Mouse (Mus musculus): ENCODE data around the gene Ercc6. TPM values are rescaled to one million over a fixed set of nuclear protein-coding genes. Genes with fewer than 3 reads are reported as not detected.

Gene Ercc6
- total RNA-seq, 1 experiment: 23.0 TPM

DNA sequence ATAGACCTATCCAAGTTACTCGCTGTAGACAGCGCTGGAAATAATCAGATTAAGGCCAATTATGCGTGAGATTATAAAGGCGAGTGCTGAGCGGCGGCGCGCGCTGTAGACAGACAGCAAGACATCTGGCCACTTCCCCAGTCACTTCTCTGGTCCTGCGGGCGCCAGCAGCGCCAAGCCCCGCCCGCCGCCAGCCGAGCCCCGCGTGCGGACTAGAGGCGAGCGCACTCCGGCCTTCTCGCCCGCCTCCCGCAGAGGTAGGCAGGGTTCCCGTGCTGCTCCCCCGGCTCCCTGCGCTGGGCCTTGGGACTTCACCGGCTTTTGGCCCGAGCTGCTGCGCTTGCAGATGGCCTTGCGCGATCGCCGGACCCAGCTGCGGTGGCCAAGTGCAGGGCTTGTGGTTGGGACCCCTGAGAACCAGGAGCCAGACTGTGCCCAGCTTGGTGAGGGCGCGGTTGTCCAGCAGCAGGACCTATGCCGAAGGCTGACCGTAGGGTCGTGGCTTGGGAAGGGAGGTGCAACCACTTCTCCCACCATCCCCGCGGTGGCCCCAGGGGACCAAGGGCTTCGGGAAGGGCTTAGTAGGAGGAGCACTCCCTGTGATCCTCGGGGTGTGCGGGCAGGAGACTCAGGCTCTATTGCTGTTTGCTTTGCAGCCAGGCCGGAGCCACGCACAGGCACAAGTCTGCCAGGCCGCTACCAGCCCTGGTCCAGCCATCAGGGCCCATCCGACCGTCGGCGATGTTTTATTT, 86.1 kb downstream of the Ercc6 start, which contains the start of gene Prrxl1:
TSS of gene Prrxl1 (plus strand) at position 118 of the 752 bp plus-strand sequence.
- TF ChIP-seq CHD2 (IDR thresholded peaks at IDR 0.05; ENCODE audit: low read depth, low read length) (no peak), ZNF384 (IDR thresholded peaks at IDR 0.05; ENCODE audit: low read depth, low read length) (no peak), HCFC1 (IDR thresholded peaks at IDR 0.05; ENCODE audit: borderline replicate concordance, insufficient read depth, low read length) (no peak), ZC3H11A (IDR thresholded peaks at IDR 0.05; ENCODE audit: borderline replicate concordance, low read depth, low read length) (no peak)
- no peak for DNase-seq (ENCODE audit: low read depth, low spot score)
- Histone ChIP-seq H3K27ac (ENCODE audit: insufficient read depth, low read depth, low read length, poor library complexity, severe bottlenecking) (no peak within 1 kb of the TSS), H3K36me3 (ENCODE audit: control insufficient read depth, insufficient read depth, low read length, poor library complexity, severe bottlenecking) (no peaks in the 10 kb centered on the region), H3K4me3 (ENCODE audit: insufficient read depth in 1 of 2, low read depth in 1 of 2, low read length in 2 of 2, poor library complexity in 1 of 2, severe bottlenecking in 1 of 2) (peak within 1 kb of the TSS; percentile 57 to 58), H3K9ac (ENCODE audit: insufficient read depth, low read depth, low read length, poor library complexity, severe bottlenecking) (no peak within 1 kb of the TSS; the same call in 1 of the 2 replicates), H3K9me3 (ENCODE audit: control insufficient read depth, insufficient read depth, low read depth, low read length) (no peaks in the 10 kb centered on the region), H3K4me1 (ENCODE audit: control insufficient read depth in 2 of 2, insufficient read depth in 2 of 2, low read length in 2 of 2, poor library complexity in 1 of 2) (peaks cover 0 to 5% of the 10 kb centered on the region in 2 experiments; a peak in 1 of 4 replicates)
- in situ Hi-C loops (cut with MboI; ENCODE audit: low sequenced_read_pairs in 2 of 2, unreplicated experiment in 2 of 2): no loop called here

DNA sequence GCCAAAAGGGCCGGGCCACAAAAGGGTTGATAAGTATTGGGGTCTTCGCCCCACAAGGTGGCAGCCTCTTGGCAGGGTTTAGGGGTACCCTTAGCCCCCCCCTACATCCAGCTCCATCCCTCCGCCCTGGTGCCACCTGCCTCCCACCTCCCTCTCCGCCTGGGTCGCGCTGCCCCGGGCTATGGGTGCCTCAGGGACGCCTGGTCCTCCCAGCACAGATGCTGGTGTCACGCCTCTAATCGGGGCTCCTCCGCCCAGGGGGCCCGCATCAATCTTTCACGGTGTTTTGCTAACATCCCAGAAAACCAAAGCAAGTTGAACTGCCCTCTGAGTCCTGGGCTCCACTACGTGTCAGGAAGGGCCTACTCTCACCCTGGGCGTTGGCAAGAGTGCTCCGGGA, 86.8 kb downstream of the Ercc6 start:
- no peak for DNase-seq (ENCODE audit: low read depth, low spot score)
- Histone ChIP-seq H3K9me3 (ENCODE audit: control insufficient read depth, insufficient read depth, low read depth, low read length) (no peaks in the 10 kb centered on the region), H3K4me1 (ENCODE audit: control insufficient read depth in 2 of 2, insufficient read depth in 2 of 2, low read length in 2 of 2, poor library complexity in 1 of 2) (peaks cover 0 to 5% of the 10 kb centered on the region in 2 experiments; a peak in 1 of 4 replicates), H3K27ac (ENCODE audit: insufficient read depth, low read depth, low read length, poor library complexity, severe bottlenecking) (no peak overlapping the region), H3K36me3 (ENCODE audit: control insufficient read depth, insufficient read depth, low read length, poor library complexity, severe bottlenecking) (no peaks in the 10 kb centered on the region), H3K4me3 (ENCODE audit: insufficient read depth in 1 of 2, low read depth in 1 of 2, low read length in 2 of 2, poor library complexity in 1 of 2, severe bottlenecking in 1 of 2) (peak overlapping the region; percentile 57 to 58; a peak in 3 of 4 replicates), H3K9ac (ENCODE audit: insufficient read depth, low read depth, low read length, poor library complexity, severe bottlenecking) (no peak overlapping the region; the same call in 1 of the 2 replicates)
- in situ Hi-C loops (cut with MboI; ENCODE audit: low sequenced_read_pairs in 2 of 2, unreplicated experiment in 2 of 2): no loop called here
- TF ChIP-seq HCFC1 (IDR thresholded peaks at IDR 0.05; ENCODE audit: borderline replicate concordance, insufficient read depth, low read length) (no peak), CHD2 (IDR thresholded peaks at IDR 0.05; ENCODE audit: low read depth, low read length) (no peak), MAFK (IDR thresholded peaks at IDR 0.05; ENCODE audit: insufficient read depth, low read depth, low read length) (no peak), ZC3H11A (IDR thresholded peaks at IDR 0.05; ENCODE audit: borderline replicate concordance, low read depth, low read length) (no peak), ZNF384 (IDR thresholded peaks at IDR 0.05; ENCODE audit: low read depth, low read length) (no peak)

DNA sequence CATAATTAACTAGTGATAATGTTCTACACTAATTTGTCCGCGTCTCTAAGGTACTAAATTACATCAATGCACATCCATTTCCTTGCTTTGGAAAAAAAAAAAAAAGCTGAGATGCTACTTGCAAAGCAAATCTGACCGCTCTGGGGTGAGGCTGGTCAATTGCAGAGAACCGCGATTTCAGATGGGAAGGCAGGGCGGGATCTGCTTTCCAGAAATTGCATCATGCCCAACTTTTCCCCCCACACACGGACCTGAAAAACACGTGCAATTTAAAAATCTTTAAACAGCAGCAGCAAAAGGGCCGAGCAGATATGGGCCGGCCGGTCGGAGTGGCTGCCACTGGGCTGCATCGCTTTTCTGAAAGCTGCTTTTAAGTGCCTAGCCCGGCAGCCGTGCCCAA, 92.2 kb downstream of the Ercc6 start:
- no peak overlapping the region for H3K27ac ChIP-seq (ENCODE audit: insufficient read depth, low read depth, low read length, poor library complexity, severe bottlenecking)
- in situ Hi-C loops (cut with MboI; ENCODE audit: low sequenced_read_pairs in 2 of 2, unreplicated experiment in 2 of 2): no loop called here
- TF ChIP-seq MAFK (IDR thresholded peaks at IDR 0.05; ENCODE audit: insufficient read depth, low read depth, low read length): no peak
- no peak for TF ChIP-seq HCFC1 (IDR thresholded peaks at IDR 0.05; ENCODE audit: borderline replicate concordance, insufficient read depth, low read length)
- no peak for TF ChIP-seq ZC3H11A (IDR thresholded peaks at IDR 0.05; ENCODE audit: borderline replicate concordance, low read depth, low read length)
- TF ChIP-seq CHD2 (IDR thresholded peaks at IDR 0.05; ENCODE audit: low read depth, low read length): no peak
- 0 out of 2 replicates have a peak, but pooled peaks have one; percentile 23 for TF ChIP-seq ZNF384 (IDR thresholded peaks at IDR 0.05; ENCODE audit: low read depth, low read length)
- no peak for DNase-seq (ENCODE audit: low read depth, low spot score)
- no peak overlapping the region for H3K4me3 ChIP-seq (ENCODE audit: insufficient read depth in 1 of 2, low read depth in 1 of 2, low read length in 2 of 2, poor library complexity in 1 of 2, severe bottlenecking in 1 of 2)
- H3K9ac ChIP-seq (ENCODE audit: insufficient read depth, low read depth, low read length, poor library complexity, severe bottlenecking): no peak overlapping the region
- H3K36me3 ChIP-seq (ENCODE audit: control insufficient read depth, insufficient read depth, low read length, poor library complexity, severe bottlenecking): no peaks in the 10 kb centered on the region
- no peaks in the 10 kb centered on the region for H3K4me1 ChIP-seq (ENCODE audit: control insufficient read depth in 2 of 2, insufficient read depth in 2 of 2, low read length in 2 of 2, poor library complexity in 1 of 2)
- no peaks in the 10 kb centered on the region for H3K9me3 ChIP-seq (ENCODE audit: control insufficient read depth, insufficient read depth, low read depth, low read length)

DNA sequence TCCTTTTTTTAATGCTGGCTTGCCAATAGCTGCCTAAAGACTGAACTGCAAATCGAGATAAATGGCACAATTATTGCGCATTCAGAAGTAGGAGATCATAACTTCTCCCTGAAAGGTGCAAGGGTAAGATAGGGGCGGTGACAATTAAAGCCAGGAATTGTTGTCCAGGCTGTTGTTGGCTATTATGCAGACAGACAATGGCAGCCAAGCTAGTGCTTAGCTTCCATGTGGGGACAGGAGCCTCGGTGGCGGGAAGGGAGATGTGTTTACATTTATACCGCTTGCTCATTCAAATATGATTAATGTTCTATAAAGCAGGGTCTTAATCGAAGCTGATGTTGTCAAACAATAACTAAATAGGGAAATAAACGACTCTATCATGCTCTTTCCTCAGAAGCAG, 93.0 kb downstream of the Ercc6 start:
- in situ Hi-C loops (cut with MboI; ENCODE audit: low sequenced_read_pairs in 2 of 2, unreplicated experiment in 2 of 2): no loop called here
- H3K9ac ChIP-seq (ENCODE audit: insufficient read depth, low read depth, low read length, poor library complexity, severe bottlenecking): no peak overlapping the region
- no peak overlapping the region for H3K27ac ChIP-seq (ENCODE audit: insufficient read depth, low read depth, low read length, poor library complexity, severe bottlenecking)
- no peak for DNase-seq (ENCODE audit: low read depth, low spot score)
- no peaks in the 10 kb centered on the region for H3K9me3 ChIP-seq (ENCODE audit: control insufficient read depth, insufficient read depth, low read depth, low read length)
- H3K4me3 ChIP-seq (ENCODE audit: insufficient read depth in 1 of 2, low read depth in 1 of 2, low read length in 2 of 2, poor library complexity in 1 of 2, severe bottlenecking in 1 of 2): no peak overlapping the region
- TF ChIP-seq CHD2 (IDR thresholded peaks at IDR 0.05; ENCODE audit: low read depth, low read length): no peak
- TF ChIP-seq ZC3H11A (IDR thresholded peaks at IDR 0.05; ENCODE audit: borderline replicate concordance, low read depth, low read length): no peak
- no peak for TF ChIP-seq HCFC1 (IDR thresholded peaks at IDR 0.05; ENCODE audit: borderline replicate concordance, insufficient read depth, low read length)
- TF ChIP-seq ZNF384 (IDR thresholded peaks at IDR 0.05; ENCODE audit: low read depth, low read length): no peak
- no peak for TF ChIP-seq MAFK (IDR thresholded peaks at IDR 0.05; ENCODE audit: insufficient read depth, low read depth, low read length)
- no peaks in the 10 kb centered on the region for H3K36me3 ChIP-seq (ENCODE audit: control insufficient read depth, insufficient read depth, low read length, poor library complexity, severe bottlenecking)
- no peaks in the 10 kb centered on the region for H3K4me1 ChIP-seq (ENCODE audit: control insufficient read depth in 2 of 2, insufficient read depth in 2 of 2, low read length in 2 of 2, poor library complexity in 1 of 2)

Data from ES-E14 (cell line).